Mouse (Mus musculus) monocyte, adult 5-6 weeks (primary cell): Measurements from ENCODE around the gene Colec11. TPM values are rescaled to one million over a fixed set of nuclear protein-coding genes. Genes with fewer than 3 reads are reported as not detected.

Experiments
- ATAC-seq: fragments of 153-309, 156-312 bp; replicated peaks from 2 replicates; pipeline ENCODE4 v1.8.0; 2017; ENCODE audit warnings: mild to moderate bottlenecking; ENCODE audit not compliant: low TSS enrichment, insufficient number of reproducible peaks, severe bottlenecking, poor library complexity, low FRiP score
- total RNA-seq: library from RNA; stranded (forward); fragments of 200-1000, 200-491, 200-594 nt; gene quantifications from 3 replicates; pipeline ENCODE4 v1.2.3, GENCODE M21; 2017

The Colec11 gene
- not detected in 3 replicates for total RNA-seq

DNA sequence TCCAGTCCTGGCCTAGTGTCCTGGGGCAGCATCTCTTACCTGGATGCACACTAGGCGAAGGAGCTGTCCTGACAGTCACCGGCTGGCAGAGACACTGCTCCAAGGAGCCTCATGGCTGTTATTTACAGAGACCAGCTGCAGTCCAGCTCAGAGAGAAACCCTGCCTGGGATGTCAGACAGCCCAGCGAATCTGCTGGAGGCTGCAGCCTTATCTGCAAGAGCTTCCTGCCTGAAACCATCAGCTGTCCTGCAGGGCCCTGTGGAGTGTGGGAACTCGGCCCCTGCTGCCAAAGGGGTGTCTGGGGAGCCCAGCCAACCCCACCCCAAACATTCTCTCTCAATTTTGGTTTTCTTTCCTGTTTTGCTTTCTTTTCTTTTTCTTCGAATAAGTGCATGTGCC lies at the start of gene Colec11:
Colec11 (minus strand) TSS at position 183 of the 400 bp plus-strand sequence.
- no peak for ATAC-seq

DNA sequence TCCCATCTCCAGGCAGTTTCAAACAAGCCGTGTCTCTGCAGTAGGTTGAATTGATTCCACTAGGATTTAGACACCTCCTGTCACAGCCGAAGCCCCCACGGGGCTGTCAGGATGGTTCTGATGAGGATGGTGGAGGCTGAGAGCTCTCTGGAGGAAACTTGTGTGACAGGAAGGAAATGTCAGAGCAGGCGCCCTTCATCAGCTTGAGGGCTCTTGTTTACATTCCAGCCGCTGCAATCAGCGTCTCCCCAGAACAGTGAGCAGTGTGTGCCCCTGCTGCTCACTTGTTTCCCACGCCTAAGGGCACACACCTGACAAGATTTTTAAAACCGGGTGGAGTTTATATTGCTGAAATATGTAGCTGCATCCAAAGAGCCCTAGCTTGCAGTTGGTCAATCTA lies 44.1 kb upstream of the Colec11 start:
- no peak for ATAC-seq

DNA sequence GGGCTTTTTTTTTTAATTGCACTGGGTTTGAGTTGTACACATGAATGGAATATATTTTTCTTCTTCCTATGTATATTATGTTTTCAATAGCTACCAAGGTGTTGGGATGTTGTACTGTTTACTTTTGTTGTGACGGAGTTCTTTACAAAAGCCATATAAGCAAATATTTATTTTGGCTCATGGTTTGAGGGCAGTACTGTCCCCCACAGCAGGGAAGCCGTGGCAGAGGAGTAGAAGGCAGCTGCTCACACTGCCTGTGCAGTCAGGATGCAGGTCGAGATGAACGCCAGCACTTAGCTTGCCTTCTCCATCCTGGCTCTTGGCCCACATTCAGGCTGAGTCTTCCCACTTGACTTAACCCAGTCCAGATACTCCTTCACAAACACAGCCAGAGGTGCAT lies 43.6 kb upstream of the Colec11 start:
- no peak for ATAC-seq

DNA sequence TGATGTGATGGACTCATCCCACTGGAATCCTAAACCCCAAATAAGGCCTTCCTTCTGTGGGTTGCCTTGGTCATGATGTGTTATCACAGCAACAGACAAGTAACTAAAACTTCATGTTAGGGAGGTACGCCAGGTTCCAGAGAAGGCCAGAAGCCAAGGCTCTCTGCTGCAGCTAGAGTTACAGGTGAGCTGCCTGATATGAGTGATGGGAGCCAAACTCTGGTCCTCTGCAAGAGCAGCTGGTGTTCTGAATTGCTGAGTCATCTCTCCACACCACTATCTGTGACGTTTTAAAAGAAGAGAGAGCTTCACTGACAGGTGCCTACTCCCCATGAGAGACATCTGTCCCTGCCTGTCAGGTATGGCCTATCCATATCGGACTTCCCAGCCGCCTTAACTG lies 39.5 kb upstream of the Colec11 start:
- ATAC-seq, result no peak

DNA sequence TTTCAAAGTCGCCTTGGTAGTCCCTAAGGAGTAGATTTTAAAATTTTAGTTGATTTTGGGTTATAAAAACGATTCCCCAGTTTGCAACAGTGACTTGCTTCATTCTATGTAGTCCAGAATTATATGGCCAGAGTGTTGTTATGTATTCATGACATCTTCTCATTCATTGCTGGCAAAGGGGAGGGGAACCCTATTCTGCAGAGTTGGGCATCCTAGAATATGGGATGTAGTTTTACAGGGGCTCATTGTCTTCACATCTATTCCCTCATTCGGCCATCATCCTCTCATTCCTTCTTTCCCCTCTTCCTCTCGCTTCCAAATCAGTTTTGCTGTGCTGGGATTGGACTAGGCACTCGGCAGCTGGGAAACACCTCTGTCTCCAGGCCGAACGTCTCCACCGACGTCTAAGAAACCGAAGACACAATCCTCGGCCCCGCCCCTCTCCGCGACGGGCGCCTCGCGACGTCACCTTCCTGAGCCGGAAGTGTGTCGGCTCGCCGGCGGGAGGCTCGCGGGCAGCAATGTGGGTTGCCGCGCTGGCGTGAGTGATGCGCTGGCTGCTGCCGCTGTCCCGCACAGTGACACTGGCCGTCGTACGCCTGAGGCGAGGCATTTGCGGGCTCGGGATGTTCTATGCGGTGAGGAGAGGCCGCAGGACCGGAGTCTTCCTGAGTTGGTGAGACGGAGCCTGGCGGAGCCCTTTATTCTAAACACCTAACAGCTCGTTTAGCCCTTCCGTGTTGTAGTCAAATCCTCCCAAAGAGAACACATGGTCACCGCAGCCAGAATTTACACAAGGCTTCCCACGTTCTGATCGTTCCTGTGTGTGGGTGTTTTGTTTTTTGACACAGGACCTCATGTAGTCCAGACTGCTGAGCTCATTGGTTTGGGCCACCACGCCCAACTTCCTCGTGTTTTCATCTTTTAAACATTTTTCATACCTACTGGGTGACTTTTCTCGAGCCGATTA lies 26.2 kb upstream of the Colec11 start, which contains the start of gene Rnaseh1:
Rnaseh1 (plus strand) TSS at position 462 of the 970 bp plus-strand sequence.
- peak; percentile 92 for ATAC-seq

DNA sequence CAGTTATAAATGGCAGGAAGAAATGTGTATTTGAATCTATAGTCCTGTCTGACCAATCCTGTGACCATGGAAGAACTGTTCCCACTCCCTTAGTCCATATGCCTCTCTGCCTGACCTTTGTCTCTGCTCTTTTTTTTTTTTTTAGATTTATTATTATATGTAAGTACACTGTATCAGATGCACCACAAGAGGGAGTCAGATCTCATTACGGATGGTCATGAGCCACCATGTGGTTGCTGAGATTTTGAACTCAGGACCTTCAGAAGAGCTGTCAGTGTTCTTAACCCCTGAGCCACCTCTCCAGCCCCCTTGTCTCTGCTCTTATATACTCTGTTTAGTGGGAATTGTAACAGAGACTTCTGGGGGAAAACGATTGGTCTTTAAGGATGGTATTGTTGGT lies 15.6 kb upstream of the Colec11 start:
- no peak for ATAC-seq

DNA sequence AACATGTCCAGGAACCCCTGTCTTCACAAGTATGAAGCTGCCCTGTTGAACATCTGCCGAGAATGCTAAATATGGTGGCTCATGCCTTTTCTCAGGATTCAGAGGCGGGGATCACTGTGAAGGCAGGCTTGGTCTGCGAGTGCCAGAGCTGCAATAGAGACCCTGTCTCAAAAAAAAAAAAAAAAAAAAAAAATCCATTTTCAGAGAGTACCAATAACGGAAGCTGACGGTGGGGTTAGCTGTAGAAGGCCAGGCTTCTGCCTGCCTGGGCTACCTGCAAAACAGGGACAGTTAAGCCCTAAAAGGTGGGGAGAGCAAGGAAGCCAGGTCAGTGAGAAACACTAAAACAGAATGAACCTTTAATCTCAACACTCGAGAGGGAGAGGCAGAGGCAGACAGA lies 13.4 kb upstream of the Colec11 start:
- no peak for ATAC-seq

DNA sequence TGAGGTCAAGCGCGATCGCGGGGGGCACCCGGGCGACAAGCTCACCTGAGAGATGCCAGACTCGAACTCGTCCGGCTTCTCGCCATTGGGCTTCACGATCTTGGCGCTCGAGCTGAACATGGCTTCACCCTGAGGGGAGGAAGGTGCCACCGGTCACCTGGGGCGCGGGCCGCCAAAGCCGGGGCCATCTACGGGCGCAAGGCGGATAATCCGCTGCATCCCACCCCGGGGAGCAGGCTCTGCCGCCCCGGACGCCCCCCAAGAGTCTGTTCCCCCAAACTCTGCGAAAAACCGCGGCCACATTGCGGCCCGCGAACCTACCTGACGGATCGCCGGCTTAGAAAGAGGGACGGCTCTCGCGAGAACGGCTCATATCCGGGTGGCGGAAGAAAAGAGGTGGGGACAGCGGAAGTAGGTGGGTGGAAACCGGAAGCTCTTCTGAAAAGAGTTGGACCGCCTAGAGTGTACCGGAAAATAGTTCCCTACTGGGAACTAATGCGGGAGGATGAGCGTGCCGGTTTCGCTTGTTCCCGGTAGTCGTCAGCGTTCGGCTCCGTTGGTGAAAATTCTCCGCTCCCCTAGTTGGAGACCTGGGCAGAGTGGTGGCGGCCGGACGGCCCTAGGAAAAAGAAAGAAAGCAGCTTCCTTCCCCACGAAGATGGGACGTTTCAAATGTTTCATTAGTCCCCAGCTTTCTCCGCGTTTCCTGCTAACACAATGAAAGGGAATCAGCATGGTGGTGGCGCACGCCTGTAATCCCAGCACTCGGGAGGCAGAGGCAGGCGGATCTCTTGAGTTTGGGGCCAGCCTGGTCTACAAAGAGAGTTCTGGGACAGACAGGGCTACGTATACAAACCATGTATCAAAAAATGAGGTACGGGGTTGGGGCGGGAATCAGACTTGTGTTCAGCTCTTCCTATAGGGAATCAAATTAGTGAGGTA lies 12.6 kb upstream of the Colec11 start, which contains the start of gene Rps7:
Rps7 (minus strand) TSS at position 419 of the 942 bp plus-strand sequence.
- peak; percentile 96 for ATAC-seq

DNA sequence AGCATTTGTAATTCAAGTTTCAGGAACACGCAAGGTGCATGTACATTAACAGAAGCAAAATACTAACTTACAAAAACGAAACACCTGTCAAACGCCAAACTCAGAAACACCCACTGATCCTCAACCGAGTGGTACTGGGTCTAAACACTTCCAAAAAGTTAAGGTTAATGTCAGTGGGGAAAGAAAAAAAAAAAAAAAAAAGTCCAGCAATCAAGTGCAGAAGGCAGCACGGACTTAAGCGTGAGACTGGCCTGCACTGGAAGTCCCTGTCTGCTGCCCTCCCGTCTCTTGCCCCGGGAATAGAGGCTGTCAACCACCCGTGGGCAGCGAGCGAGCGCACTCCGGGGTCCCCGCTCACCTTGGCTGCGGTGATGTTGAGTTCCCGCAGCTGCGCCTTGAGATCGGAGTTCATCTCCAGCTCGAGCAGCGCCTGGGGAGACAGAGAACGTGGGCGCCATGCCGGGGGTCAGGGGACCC lies 11.9 kb upstream of the Colec11 start:
- no peak for ATAC-seq

DNA sequence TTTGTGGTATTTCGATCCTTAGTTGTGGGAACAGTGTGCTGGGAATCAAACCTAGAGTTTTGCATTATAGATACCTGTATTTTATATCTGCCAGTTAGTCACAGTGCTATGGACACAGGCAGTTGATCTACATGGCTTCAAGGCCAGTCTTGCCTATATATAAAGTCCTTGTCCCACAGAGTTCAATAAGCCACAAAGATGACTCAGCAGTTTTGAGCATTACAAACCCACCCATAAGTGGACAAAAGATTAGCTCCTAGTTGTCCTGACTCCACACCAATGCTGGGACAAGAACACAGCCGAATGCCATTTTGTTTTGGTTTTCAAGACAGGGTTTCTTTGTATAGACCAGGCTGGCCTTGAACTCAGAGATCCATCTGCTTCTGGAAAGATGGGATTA lies 5.3 kb upstream of the Colec11 start:
- ATAC-seq, result no peak

DNA sequence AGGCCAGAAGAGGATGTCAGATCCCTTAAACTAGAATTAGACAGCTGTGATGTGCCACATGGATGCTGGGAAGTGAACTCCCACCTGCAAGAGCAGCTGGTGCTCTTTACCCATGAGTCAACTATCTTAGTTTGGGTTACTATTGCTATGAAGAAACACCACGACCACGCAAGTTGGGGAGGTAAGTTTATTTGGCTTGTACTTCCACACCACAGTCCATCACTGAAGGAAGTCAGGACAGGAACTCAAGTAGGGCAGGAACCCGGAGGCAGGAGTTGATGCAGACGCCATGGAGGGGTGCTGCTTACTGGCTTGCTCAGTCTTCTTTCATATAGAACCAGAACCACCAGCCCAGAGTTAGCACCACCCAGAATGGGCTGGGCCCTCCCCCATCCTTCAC lies 3.9 kb upstream of the Colec11 start:
- ATAC-seq, result no peak

DNA sequence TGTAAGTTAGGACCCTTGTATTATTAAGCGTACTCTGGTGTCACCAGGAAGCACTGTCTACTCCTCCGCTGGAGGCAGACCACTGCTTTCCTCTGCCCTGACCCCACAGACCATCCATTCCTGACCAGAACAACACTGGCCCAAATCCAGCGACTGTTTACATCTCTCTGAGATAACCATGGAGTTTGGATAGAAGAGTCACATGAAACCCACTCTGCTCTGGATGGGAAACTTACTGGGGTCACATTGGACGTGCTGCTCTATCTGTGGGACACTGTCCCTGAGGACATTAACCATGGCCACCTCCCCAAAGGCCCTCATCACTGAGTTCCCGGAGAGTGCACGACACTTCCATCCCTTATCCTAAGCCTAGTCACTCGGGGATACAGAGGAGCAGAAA lies 2.2 kb upstream of the Colec11 start:
- no peak for ATAC-seq

DNA sequence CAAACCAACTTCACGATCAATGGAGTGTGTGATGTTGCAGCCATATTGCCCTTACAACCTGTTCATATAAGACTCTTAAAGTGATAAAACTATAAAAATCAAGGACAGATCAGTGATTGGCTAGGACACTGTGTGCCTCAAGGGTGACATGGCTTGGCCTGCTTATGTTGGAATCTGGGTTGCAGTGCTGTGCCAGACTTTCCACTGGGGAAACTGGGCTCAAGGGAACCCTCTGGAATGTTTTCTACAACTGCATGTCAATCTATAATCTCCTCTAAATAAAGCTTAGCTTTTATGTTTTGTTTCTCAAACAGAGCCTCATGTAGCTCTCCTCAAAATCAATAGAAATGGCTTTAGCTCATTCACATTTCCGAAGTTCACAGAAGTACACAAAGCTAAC lies 1.1 kb upstream of the Colec11 start:
- no peak for ATAC-seq

DNA sequence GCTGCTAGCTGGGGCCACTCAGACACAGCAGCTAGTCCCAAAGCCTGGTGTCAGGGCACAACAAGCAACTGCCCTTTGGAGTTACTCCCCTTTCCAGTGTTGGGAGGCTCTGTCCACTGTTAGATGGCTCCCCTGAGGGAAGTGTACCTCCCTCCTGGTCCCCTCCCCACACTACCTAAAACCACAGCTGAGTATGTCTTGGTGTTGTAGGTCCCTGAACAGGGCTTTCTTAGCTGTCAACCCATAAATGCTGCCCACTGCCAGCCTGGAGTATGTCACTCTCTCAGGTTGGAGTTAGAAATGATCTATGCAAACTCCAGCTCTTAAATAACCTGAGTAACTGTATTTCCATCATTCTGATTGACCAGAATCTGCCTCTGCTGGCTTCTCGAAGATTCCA lies 536 bp downstream of the Colec11 start:
- no peak for ATAC-seq

DNA sequence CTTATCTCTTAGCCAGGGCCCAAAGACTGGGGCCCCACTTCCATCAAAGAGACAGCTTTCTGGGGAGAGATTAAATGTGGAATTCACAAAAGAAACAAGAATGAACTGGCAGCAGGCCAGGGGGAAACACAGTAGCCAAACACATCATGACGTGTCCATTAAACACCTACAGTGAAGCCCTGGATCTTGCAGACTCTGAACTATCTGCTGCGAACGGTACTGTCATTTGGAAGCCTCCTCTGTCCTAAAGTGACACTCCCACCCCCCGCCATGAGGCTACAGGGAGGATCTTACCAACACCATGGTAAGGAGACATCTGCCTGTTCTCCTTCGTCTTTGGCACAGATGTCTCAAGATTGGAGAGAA lies 1.0 kb downstream of the Colec11 start:
- ATAC-seq, result no peak

DNA sequence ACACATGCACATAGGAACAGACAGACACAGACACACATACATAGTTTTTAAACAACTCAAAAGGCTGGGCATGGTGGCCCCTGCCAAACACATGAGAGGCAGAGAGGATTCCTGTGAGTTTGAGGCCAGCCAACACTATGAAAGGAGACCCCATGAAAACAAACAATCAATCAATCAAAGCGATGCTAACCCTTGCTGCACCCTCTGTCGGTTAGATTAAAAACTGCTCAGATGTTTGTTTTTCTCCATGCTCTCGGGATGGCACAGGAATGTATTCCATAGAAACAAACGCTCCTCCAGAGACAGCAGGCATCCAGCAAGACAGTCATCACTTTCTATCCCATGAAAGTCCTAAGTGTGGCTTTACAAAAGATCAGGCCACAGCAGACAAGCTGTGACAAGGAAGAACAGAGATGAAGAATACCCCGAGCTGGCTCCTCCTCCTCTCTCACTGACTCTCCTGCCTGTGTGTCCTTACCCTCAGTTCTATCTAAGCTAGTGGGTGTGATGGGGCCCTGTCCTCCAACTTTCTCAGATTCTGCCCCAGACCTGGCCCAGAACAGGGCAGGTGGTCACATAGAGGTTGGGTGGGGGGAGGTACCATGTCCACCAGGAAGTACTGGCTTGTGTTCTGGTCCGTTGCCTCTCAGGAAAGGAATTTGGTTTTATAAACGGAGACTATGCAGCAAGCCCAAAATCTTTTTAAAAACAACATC lies 1.6 kb downstream of the Colec11 start:
- no peak for ATAC-seq

DNA sequence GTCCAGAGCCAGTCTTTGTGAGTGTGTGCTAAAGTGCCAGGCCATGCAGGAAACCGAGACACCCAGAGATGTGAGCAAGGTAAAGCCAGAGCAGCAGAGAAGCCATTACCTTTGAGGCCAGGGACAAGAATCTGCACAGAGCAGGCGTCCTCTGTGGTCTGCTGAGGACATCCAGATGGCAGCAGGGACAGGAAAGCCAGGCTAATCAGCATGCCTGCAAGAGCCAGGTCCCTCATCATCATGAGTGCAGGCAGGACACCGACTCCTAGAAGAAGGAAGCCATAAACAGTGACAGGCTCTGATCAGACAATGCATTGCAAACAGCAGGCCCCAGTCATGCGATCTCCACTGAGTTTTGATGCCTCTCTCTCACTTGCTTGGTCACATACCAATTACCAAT lies 5.9 kb downstream of the Colec11 start:
- no peak for ATAC-seq

DNA sequence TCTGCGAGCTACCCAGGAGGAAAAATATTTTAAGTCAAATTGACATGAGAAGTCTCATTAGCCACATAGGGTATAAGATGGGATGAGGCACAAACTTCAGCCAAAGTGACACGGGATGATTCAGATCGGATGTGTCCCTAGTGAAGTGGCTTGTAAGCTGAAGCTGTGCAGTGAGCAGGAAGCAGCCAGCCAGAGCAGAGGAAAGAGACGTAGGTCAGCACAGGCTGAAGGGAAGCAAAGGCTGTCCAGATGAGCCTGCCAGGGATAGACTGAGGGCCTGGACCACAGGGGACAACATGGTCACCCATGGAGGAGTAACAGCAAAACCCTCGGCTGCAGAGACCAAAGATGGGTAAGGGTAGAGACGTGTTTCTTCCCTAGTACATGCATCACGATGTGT lies 8.8 kb downstream of the Colec11 start:
- ATAC-seq, result no peak

DNA sequence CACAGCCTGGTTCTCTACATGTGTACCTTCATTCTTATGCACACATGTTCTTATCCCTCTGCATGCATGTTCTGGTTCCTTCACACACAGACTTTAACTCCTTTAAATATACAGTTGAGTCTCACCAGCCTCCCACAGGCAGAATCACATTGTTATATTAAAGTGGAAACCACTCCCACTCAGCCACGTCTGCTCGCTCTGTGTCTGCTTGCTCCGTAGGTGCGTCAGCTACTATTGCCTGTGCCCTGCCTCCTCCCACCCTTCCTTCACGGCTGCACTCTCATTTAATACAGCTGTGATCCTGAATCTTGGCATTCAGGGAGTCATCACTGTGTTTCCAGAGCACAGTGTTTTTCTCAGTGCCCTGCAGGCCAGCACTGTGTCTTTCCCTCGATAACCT lies 10.8 kb downstream of the Colec11 start:
- ATAC-seq, result no peak
